Mouse (Mus musculus) retina, postnatal 7 days (tissue): ENCODE measurements around the gene Txndc11.

Source experiments
- DNase-seq: peaks from one replicate; pipeline ENCODE4 v3.0.0-alpha.2; 2012; ENCODE audit warnings: low read depth, low spot score

Gene Txndc11

GRCm38 (mm10) chr16:11104905-11105304 is 29.5 kb downstream of the Txndc11 start:
- DNase-seq: no peak

GRCm38 (mm10) chr16:11097301-11097700 is 37.1 kb downstream of the Txndc11 start:
- DNase-seq: no peak

DNA sequence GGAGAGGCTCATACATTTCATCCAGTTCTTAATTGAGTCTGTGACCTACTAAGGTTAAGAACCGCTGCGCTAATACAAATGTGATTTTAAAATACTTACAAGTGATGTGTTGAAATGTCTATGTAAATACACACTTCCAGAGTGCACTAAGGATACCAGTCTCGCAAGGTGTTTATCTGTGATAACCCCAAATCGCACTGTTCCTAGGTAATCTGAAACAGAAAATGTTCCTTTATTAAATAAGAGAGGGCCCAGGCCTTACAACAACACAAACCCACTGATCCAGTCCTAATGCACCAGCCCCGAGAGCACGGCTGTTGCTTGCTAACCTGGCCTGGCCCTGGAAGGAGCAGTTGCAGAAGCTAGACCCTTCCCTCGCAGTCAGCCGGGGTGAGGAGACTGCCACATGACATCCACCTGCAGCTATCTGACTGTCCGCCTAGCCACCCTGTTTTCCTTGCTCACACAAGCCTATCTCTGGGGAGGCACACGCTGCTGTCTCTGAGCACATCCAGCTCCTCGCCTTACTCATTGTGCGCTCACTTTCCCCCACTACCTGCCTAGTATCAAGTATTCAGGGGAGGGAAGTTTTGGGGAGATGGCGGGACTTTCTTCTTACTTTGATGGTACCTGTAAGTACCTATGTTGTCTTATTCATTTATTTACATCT is 40.6 kb downstream of the Txndc11 start:
- DNase-seq: no peak

DNA sequence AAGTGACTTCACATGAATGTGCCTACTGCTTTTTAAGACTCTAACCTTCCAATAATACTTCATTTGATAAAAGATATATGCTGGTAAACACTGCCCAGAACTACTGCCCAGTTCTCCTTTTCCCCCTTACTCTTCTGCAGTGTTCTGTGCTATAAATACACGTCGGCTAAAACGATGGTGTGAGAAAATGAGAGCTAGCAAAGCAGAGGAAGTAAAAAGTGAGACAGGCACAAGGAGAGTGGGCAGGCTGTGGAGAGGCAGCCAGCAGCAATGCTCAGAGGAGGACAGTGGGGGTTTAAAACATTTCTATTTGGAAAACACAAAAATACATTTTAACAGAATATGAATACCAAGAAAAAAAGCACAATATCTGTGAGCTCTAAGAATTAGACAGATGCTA is 41.9 kb downstream of the Txndc11 start:
- DNase-seq: no peak

DNA sequence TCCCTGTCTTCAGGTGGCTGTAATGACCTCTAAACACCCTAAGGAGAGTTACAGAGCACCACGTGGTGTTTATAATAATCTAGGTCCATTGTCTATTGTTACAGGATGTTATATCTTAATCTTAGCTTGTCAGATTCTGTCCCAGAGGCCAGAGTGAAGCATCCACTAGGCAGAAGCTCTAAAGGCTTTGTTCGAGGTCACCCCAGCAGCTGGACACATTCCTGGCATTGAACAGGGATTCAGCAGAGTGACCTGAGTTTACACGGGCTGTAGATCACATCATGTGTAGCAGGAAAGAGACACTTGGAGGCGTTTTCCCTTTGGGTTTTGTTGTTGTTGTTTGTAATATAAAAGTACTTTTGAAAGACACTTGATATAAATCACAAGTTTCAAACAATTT is 42.4 kb downstream of the Txndc11 start:
- no peak for DNase-seq

DNA sequence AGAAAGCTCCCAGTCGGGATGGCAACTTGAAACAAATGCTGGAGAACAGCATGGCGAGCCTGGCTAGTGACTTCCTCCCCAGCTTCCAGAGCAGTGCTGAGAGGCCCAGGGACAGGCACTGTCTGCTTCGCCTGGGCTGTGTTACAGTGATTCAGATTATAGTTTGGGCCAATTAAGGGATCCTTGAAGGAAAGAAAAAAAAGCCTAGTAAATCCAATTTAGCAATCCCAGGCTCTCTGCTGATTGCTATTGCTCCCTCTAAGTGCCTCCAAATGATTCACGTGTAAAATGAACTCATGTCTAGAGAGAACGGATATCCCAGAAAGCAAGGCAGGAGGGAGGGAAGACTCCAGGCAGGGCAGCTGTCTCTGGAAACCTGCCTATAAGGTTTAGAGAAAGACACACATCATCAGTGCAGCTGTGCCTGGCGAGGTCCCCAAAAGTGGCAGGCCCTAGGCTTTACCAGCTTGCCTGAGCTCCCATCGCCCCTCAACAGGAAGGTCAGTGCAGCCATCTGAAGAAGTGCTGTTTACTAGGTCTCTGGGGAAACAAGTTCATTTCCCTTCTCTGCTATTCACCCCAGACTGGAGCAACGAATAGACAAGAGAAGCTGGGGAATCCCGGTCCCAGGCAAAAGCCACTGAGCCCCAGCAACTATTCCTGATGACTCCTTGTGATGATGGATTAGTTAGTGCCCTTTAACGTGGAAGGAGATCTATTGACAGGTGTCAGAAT is 43.4 kb downstream of the Txndc11 start:
- no peak for DNase-seq

DNA sequence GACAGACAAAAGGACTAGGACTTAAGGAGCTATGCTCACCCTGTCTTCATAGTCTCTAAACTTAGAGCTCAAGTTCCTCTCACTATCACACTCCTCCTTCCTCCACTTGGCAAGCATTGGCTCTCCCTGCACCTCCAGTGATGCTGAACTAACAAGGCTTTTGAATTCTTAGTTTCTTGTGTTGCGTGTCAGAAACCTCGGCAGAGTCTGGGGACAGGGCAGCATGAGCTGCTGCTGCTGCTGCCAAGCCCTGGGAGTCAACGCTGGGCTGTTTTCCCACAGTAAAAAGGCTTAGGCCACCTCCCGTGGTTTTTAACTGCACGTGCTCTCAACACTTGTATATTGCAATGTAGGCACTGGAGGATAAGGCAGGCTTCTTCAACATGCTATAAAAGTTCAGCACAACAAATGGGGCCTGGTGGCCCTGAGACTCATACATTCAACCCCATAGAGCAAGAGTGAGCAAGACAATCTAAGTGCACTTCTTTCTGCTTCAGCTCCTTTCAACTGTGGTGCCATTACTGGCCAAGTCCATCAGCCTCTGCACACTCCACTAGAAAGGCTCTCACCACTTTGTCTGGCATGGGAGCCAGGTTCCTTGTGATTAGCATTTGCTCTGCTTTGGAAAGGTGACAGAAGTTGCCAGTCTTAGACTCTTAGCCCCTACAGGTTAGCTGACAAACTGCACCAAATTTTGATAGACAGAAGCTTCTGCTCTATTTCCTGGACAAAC is 47.4 kb downstream of the Txndc11 start:
- no peak for DNase-seq

DNA sequence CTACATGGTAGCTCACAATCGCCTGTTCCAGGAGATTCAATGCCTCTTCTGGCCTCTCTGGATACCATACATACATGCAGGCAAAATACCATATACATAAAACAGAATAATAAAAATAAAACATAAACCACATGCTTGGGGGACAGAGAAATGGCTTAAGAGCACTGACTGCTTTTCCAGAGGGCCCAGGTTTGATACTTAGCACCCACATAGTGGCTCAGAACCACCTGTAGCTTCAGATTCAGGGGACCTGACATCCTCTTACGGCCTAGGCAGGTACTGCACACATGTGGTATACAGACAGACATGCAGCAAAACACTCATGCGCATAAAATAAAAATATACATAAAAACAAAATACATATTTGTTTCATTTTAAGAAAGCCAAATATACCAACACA is 48.2 kb downstream of the Txndc11 start:
- no peak for DNase-seq

DNA sequence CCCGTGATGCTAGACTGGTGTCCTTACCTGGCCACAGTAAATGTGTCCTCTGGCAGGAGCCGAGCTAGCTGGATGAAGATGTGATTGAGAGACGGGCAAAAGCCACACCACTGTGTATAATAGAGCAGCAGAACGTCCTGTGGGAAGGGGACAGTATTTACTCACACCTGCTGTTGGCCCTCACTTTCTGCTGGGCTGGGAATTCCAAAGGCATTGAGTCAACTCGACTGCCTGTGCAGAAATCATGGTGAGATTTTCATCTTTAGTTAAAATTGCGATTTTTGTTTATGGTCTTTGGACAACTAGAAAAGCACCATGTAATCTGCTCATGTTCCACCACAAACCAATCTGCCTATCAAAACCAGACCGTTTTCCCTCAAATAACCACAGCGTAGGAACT is 50.3 kb downstream of the Txndc11 start:
- DNase-seq: no peak

GRCm38 (mm10) chr16:11078216-11078869 is 56.1 kb downstream of the Txndc11 start:
- DNase-seq: no peak

GRCm38 (mm10) chr16:11077601-11078201 is 56.7 kb downstream of the Txndc11 start:
- no peak for DNase-seq

- DNase-seq: no peak
Measured at GRCm38 (mm10) chr16:11073060-11073459, 61.4 kb downstream of the Txndc11 start.

DNA sequence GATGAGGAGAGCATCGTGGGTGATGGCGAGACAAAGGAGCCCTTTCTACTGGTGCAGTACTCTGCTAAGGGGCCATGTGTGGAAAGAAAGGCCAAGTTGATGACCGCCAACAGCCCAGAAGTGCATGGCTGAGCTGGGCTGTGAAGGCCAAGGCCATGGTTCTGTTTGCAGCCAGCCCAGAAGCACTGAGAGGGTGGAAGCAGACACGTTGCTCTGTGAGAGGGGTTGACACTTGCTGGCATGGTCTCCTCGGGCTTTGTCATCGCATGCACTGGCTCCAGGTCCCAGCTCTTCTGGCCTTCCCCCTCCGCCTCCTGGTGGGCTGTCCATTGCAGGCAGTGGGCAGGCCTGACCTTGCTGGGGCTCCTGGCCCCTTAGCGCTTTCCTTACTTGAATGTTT is 62.0 kb downstream of the Txndc11 start:
- DNase-seq: no peak

DNA sequence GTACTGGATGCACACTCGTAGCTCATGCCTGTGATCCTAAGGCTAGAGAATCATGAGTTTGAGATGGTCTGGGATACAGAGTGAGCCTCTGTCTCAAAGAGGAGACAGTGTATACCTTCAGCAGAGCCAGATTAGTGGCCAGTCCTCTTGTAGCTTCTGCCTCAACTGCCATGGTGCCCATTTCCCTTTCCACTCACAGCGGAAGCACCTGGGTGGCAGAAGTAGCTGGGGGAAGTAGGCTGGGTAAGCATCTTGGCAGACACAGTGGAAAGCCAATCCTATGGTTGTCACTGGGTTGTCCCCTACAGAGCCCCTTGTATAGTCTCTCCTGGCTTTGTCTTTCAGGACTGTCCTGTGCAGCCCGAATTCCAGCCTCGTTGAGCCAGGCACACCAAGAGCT is 62.6 kb downstream of the Txndc11 start:
- no peak for DNase-seq

GRCm38 (mm10) chr16:11071176-11071575 is 63.3 kb downstream of the Txndc11 start:
- no peak for DNase-seq

DNA sequence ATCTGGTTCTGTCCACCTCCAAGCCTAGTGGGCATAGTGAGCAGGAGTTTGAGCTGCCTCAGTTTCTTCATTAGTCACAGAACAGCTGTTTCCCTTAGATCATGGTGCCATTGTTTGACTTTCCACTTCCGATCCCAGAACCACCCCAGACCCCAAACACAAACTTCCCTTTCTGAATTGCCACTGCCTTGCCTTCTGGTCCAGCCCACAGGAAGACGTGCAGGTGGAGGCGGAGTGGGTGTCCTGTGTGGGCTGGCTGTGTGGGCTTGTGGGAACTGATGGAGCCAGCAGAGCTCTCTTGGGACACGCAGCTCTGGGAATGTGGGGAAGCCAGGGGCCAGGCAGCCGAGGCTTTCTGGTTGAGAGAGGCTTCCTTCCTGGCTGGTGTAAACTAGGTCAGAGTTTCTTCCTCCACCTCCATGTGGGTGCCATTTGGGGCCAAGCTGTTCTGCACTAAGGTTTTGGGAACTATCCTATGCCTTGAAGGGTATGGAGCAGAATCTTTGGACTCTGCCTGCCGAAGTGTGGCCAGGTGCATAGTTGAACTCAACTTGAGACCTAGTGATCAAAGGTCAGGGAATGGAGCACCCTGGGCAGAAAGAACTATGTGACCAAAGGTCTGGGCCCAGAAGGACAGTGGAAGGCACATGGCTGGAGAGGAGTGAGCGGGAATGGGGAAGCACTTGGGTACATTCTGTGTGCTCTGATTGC is 64.6 kb downstream of the Txndc11 start:
- no peak for DNase-seq

DNA sequence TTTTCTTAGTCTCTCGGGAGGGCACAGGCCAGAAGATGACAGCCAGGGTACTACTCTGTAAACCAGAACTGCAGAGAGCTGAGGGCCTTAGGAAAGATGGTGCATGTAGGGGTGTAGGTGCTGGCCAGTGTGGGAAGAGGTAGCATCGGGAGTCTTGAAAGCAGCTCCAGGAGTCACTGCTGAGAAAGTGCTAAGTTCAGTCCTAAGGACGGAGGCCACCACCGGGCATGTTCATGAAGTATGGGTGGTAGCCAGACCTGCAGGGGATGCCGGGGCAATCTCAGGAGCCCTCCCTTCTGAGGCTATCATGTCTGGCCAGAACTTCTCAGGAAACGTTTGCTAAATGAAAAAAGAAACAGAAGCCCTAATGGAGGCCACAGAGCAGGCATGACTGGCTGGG is 65.2 kb downstream of the Txndc11 start:
- DNase-seq: no peak

GRCm38 (mm10) chr16:11068666-11069065 is 65.8 kb downstream of the Txndc11 start:
- no peak for DNase-seq

- DNase-seq: no peak
Measured at GRCm38 (mm10) chr16:11066833-11067191, 67.6 kb downstream of the Txndc11 start.

GRCm38 (mm10) chr16:11066029-11066832 is 68.2 kb downstream of the Txndc11 start, which contains the start of gene Litaf:
TSS of gene Litaf (minus strand) at chr16:11066157.
- peak; percentile 98 for DNase-seq
